Mouse (Mus musculus): ENCODE data around the gene Prss22. TPM values are rescaled to one million over a fixed set of nuclear protein-coding genes. Genes with fewer than 3 reads are reported as not detected.
A peak's percentile ranks its signal among the peaks of the same experiment; 100 is the strongest.

The Prss22 gene
- polyA plus RNA-seq (2015; fragmentation: Nextera tagmentation; extraction: Ambion mirVana), result 3.4 and 4.8 TPM in 2 replicates

- no peaks in the 10 kb centered on the region for H3K9me3 ChIP-seq (ENCODE audit: control insufficient read depth, low read length)
- H3K4me1 ChIP-seq (replicated peaks; ENCODE audit: control insufficient read depth, insufficient read depth), result no peaks in the 10 kb centered on the region
- peak; percentile 67 for ATAC-seq (ENCODE audit: low FRiP score, low TSS enrichment)
- H3K9ac ChIP-seq (ENCODE audit: low read length), result no peak within 1 kb of the TSS
- no peak within 1 kb of the TSS for H3K4me3 ChIP-seq (ENCODE audit: low read depth, low read length)
- TF ChIP-seq EP300 (optimal IDR thresholded peaks at IDR 0.05), result no peak
- TF ChIP-seq CTCF (IDR thresholded peaks at IDR 0.05; ENCODE audit: low read depth), result no peak
- no peak within 1 kb of the TSS for H3K4me2 ChIP-seq (replicated peaks; ENCODE audit: low read depth)
- peak; percentile 60 for DNase-seq (ENCODE audit: low spot score)
- H3K27ac ChIP-seq (replicated peaks), result no peak within 1 kb of the TSS
- WGBS, result 44% methylated on average over 2 of the region's 2 CpGs
- no peaks in the 10 kb centered on the region for H3K36me3 ChIP-seq (ENCODE audit: control insufficient read depth, insufficient read depth, low read length)
- no peaks in the 10 kb centered on the region for H3K27me3 ChIP-seq (ENCODE audit: control insufficient read depth, insufficient read depth, low read length)
Measured at GRCm38 (mm10) chr17:23997901-23998300, at the start of gene Prss22. Prss22 (minus strand) TSS chr17:23998100.

GRCm38 (mm10) chr17:24046026-24046425, 48.1 kb upstream of the Prss22 start:
- H3K27me3 ChIP-seq (ENCODE audit: control insufficient read depth, insufficient read depth, low read length), result no peaks in the 10 kb centered on the region
- 20% methylated on average over 5 of the region's 5 CpGs for WGBS
- no peak overlapping the region for H3K4me2 ChIP-seq (replicated peaks; ENCODE audit: low read depth)
- H3K27ac ChIP-seq (replicated peaks), result no peak overlapping the region
- H3K4me1 ChIP-seq (replicated peaks; ENCODE audit: control insufficient read depth, insufficient read depth), result no peaks in the 10 kb centered on the region
- H3K9me3 ChIP-seq (ENCODE audit: control insufficient read depth, low read length), result no peaks in the 10 kb centered on the region
- H3K36me3 ChIP-seq (ENCODE audit: control insufficient read depth, insufficient read depth, low read length), result peaks cover 23% of the 10 kb centered on the region
- TF ChIP-seq EP300 (optimal IDR thresholded peaks at IDR 0.05), result no peak
- TF ChIP-seq CTCF (IDR thresholded peaks at IDR 0.05; ENCODE audit: low read depth), result no peak
- H3K4me3 ChIP-seq (ENCODE audit: low read depth, low read length), result no peak overlapping the region
- no peak for DNase-seq (ENCODE audit: low spot score)
- no peak overlapping the region for H3K9ac ChIP-seq (ENCODE audit: low read length)
- no peak for ATAC-seq (ENCODE audit: low FRiP score, low TSS enrichment)

- TF ChIP-seq CTCF (IDR thresholded peaks at IDR 0.05; ENCODE audit: low read depth) (no peak), EP300 (optimal IDR thresholded peaks at IDR 0.05) (no peak)
- no peak overlapping the region for H3K4me2 ChIP-seq (replicated peaks; ENCODE audit: low read depth)
- peaks cover 20% of the 10 kb centered on the region for H3K36me3 ChIP-seq (ENCODE audit: control insufficient read depth, insufficient read depth, low read length)
- no peaks in the 10 kb centered on the region for H3K4me1 ChIP-seq (replicated peaks; ENCODE audit: control insufficient read depth, insufficient read depth)
- H3K27me3 ChIP-seq (ENCODE audit: control insufficient read depth, insufficient read depth, low read length), result no peaks in the 10 kb centered on the region
- DNase-seq (ENCODE audit: low spot score) (peak; percentile 40), ATAC-seq (ENCODE audit: low FRiP score, low TSS enrichment) (no peak)
- 55% methylated on average over 10 of the region's 10 CpGs for WGBS
- no peak overlapping the region for H3K9ac ChIP-seq (ENCODE audit: low read length)
- no peak overlapping the region for H3K27ac ChIP-seq (replicated peaks)
- H3K9me3 ChIP-seq (ENCODE audit: control insufficient read depth, low read length), result no peaks in the 10 kb centered on the region
- H3K4me3 ChIP-seq (ENCODE audit: low read depth, low read length), result no peak overlapping the region
Measured at GRCm38 (mm10) chr17:24045608-24046007, 47.7 kb upstream of the Prss22 start.

GRCm38 (mm10) chr17:24044482-24044881, 46.6 kb upstream of the Prss22 start:
- Histone ChIP-seq H3K27ac (replicated peaks) (no peak overlapping the region), H3K9ac (ENCODE audit: low read length) (no peak overlapping the region), H3K9me3 (ENCODE audit: control insufficient read depth, low read length) (no peaks in the 10 kb centered on the region), H3K4me3 (ENCODE audit: low read depth, low read length) (no peak overlapping the region), H3K4me1 (replicated peaks; ENCODE audit: control insufficient read depth, insufficient read depth) (no peaks in the 10 kb centered on the region), H3K36me3 (ENCODE audit: control insufficient read depth, insufficient read depth, low read length) (peaks cover 14% of the 10 kb centered on the region), H3K4me2 (replicated peaks; ENCODE audit: low read depth) (no peak overlapping the region), H3K27me3 (ENCODE audit: control insufficient read depth, insufficient read depth, low read length) (no peaks in the 10 kb centered on the region)
- ATAC-seq (ENCODE audit: low FRiP score, low TSS enrichment) (no peak), DNase-seq (ENCODE audit: low spot score) (peak; percentile 36)
- 42% methylated on average over 5 of the region's 5 CpGs for WGBS
- TF ChIP-seq EP300 (optimal IDR thresholded peaks at IDR 0.05), result no peak
- TF ChIP-seq CTCF (IDR thresholded peaks at IDR 0.05; ENCODE audit: low read depth), result peak; percentile 57

GRCm38 (mm10) chr17:24037844-24038243, 39.9 kb upstream of the Prss22 start, which contains the start of gene Prss27:
Prss27 (plus strand) TSS chr17:24038144.
- H3K4me1 ChIP-seq (replicated peaks; ENCODE audit: control insufficient read depth, insufficient read depth), result no peaks in the 10 kb centered on the region
- H3K36me3 ChIP-seq (ENCODE audit: control insufficient read depth, insufficient read depth, low read length), result no peaks in the 10 kb centered on the region
- no peaks in the 10 kb centered on the region for H3K27me3 ChIP-seq (ENCODE audit: control insufficient read depth, insufficient read depth, low read length)
- H3K4me2 ChIP-seq (replicated peaks; ENCODE audit: low read depth), result no peak within 1 kb of the TSS
- H3K27ac ChIP-seq (replicated peaks), result peak within 1 kb of the TSS; percentile 56
- H3K4me3 ChIP-seq (ENCODE audit: low read depth, low read length), result no peak within 1 kb of the TSS
- H3K9me3 ChIP-seq (ENCODE audit: control insufficient read depth, low read length), result no peaks in the 10 kb centered on the region
- H3K9ac ChIP-seq (ENCODE audit: low read length), result no peak within 1 kb of the TSS
- ATAC-seq (ENCODE audit: low FRiP score, low TSS enrichment), result no peak
- DNase-seq (ENCODE audit: low spot score), result no peak
- TF ChIP-seq EP300 (optimal IDR thresholded peaks at IDR 0.05) (no peak), CTCF (IDR thresholded peaks at IDR 0.05; ENCODE audit: low read depth) (no peak)
- WGBS, result 72% methylated on average over 4 of the region's 4 CpGs

GRCm38 (mm10) chr17:24037360-24037759, 39.5 kb upstream of the Prss22 start:
- 62% methylated on average over 13 of the region's 13 CpGs for WGBS
- Histone ChIP-seq H3K27me3 (ENCODE audit: control insufficient read depth, insufficient read depth, low read length) (no peaks in the 10 kb centered on the region), H3K36me3 (ENCODE audit: control insufficient read depth, insufficient read depth, low read length) (no peaks in the 10 kb centered on the region), H3K9ac (ENCODE audit: low read length) (no peak overlapping the region), H3K4me3 (ENCODE audit: low read depth, low read length) (no peak overlapping the region), H3K27ac (replicated peaks) (peak overlapping the region; percentile 53; the same call in 1 of the 2 replicates), H3K9me3 (ENCODE audit: control insufficient read depth, low read length) (no peaks in the 10 kb centered on the region), H3K4me1 (replicated peaks; ENCODE audit: control insufficient read depth, insufficient read depth) (no peaks in the 10 kb centered on the region), H3K4me2 (replicated peaks; ENCODE audit: low read depth) (no peak overlapping the region)
- DNase-seq (ENCODE audit: low spot score), result peak; percentile 88
- TF ChIP-seq CTCF (IDR thresholded peaks at IDR 0.05; ENCODE audit: low read depth), result no peak
- TF ChIP-seq EP300 (optimal IDR thresholded peaks at IDR 0.05), result no peak
- ATAC-seq (ENCODE audit: low FRiP score, low TSS enrichment), result peak; percentile 97

Measured in stomach, postnatal 0 days (tissue).